Mouse (Mus musculus) liver, adult (tissue): ENCODE results near the gene Phf20.

Experiments
- GATA4 ChIP-seq: IDR thresholded peaks from 2 replicates; pipeline ENCODE4 v1.6.1; 2014; ENCODE audit warnings: mild to moderate bottlenecking, low read length; ENCODE audit not compliant: insufficient replicate concordance

Phf20 gene

GRCm38 (mm10) chr2:156285161-156285560 lies 88.9 kb downstream of the Phf20 start:
- no peak for TF ChIP-seq GATA4

GRCm38 (mm10) chr2:156286733-156287132 lies 90.5 kb downstream of the Phf20 start:
- no peak for TF ChIP-seq GATA4

GRCm38 (mm10) chr2:156288222-156288621 lies 92.0 kb downstream of the Phf20 start:
- TF ChIP-seq GATA4 = no peak

GRCm38 (mm10) chr2:156289552-156290160 lies 93.4 kb downstream of the Phf20 start:
- TF ChIP-seq GATA4 = no peak

GRCm38 (mm10) chr2:156291998-156292397 lies 95.7 kb downstream of the Phf20 start:
- TF ChIP-seq GATA4 = no peak

- no peak for TF ChIP-seq GATA4
Observed at GRCm38 (mm10) chr2:156295601-156296063, 99.4 kb downstream of the Phf20 start.

GRCm38 (mm10) chr2:156296190-156296589 lies 99.9 kb downstream of the Phf20 start:
- no peak for TF ChIP-seq GATA4

GRCm38 (mm10) chr2:156297653-156298052 lies 101.4 kb downstream of the Phf20 start:
- no peak for TF ChIP-seq GATA4

- TF ChIP-seq GATA4 = no peak
Observed at GRCm38 (mm10) chr2:156298458-156298857, 102.2 kb downstream of the Phf20 start.

- TF ChIP-seq GATA4 = no peak
Observed at GRCm38 (mm10) chr2:156302063-156302462, 105.8 kb downstream of the Phf20 start.

- TF ChIP-seq GATA4 = no peak
Observed at GRCm38 (mm10) chr2:156304351-156304750, 108.1 kb downstream of the Phf20 start.

- no peak for TF ChIP-seq GATA4
Observed at GRCm38 (mm10) chr2:156305818-156306217, 109.6 kb downstream of the Phf20 start.

GRCm38 (mm10) chr2:156307261-156307660 lies 111.0 kb downstream of the Phf20 start:
- TF ChIP-seq GATA4 = no peak

- TF ChIP-seq GATA4 = no peak
Observed at GRCm38 (mm10) chr2:156309948-156310347, 113.7 kb downstream of the Phf20 start.

GRCm38 (mm10) chr2:156310455-156310854 lies 114.2 kb downstream of the Phf20 start:
- no peak for TF ChIP-seq GATA4

GRCm38 (mm10) chr2:156310945-156311344 lies 114.7 kb downstream of the Phf20 start:
- no peak for TF ChIP-seq GATA4

- no peak for TF ChIP-seq GATA4
Observed at GRCm38 (mm10) chr2:156311441-156311840, 115.2 kb downstream of the Phf20 start.

- TF ChIP-seq GATA4 = peak; percentile 60; the same call in 1 of the 2 replicates
Observed at GRCm38 (mm10) chr2:156311841-156312291, 115.6 kb downstream of the Phf20 start.
